Mouse (Mus musculus): Measurements from ENCODE around the gene Myo1b. TPM values are rescaled to one million over a fixed set of nuclear protein-coding genes. Genes with fewer than 3 reads are reported as not detected.

Myo1b gene
- total RNA-seq, 2 experiments from 2014 or later, result 62.5 to 74.8 TPM

DNA sequence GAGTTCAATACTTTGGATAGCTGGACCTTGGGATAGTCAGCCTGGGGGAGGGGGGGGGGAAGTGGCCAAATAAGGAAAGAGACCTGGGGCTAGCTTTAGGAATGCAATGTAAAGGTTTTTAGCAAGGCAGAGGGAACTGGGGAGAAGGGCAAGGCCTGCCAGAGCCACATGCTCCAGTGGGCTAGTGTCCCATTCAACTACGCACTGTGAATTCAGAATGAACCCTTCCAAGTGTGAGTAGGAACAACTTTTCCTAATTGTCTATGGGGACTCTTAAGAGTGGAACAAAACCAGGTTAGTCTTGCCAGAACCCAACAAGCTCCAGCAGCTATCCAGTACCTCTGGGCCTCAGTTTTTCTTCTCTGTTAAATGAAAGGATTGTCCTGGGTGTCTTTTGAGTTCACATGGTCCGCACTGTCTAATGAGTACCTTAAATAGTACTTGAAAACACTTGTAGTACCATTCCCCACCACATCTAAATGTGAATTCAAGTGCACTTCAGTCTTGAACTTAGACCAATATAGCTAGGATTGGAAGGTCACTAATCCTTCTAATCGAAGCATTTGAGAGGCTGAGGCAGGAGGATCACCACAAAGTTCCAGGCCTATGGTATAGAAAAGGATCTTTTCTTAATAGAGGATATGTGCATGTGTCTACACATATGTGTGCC is 172.0 kb downstream of the Myo1b start:
- intact Hi-C loops (cut with DNase I), result no loop called here

DNA sequence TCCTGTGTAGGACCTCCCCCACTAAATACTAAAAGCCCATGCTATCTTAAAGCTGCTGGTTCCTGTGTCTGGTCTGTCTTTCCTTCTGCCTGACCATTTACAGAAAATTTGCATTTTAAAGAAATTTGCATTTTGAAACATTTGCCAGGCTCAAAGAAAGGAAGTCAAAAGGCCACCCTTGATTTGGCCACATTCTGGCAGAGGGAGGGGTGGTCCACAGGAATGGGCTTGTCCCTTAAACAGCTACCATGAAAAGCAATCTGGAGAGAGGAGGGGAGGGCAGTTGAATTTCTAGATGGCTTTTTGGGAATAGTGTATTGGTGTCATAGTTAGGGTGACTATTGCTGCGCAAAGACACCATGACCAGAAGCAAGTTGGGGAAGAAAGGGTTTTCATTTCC is 173.3 kb downstream of the Myo1b start:
- intact Hi-C loops (cut with DNase I), result no loop called here
- no peak for DNase-seq

More for the DNA sequence above, 172.0 kb downstream of the Myo1b start:
- DNase-seq, result no peak

- intact Hi-C loops (cut with DNase I), result no loop called here
- no peak for DNase-seq
Measured at GRCm38 (mm10) chr1:51740626-51741231, 175.1 kb downstream of the Myo1b start.

- DNase-seq, result no peak
- intact Hi-C loops (cut with DNase I), result no loop called here
Measured at GRCm38 (mm10) chr1:51739252-51739852, 176.5 kb downstream of the Myo1b start.

DNA sequence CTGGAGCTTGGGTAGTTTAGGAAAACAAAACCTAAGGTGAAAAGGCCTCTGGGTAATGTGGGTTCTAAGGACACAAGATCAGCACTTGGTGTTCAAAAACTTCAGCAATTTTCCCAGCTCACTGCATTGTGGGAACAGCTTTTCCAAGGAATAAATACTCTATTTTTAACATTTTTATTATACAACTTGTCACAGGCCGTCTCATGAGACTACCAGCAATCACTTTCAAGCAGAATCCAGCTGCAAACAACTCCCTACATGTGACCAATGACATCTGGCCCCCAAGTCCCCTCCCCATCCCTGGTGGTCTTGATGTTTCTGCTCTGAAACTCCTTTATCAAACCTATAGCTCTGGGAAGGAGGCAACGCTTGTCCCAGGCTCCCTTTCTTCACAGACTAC is 179.0 kb downstream of the Myo1b start:
- intact Hi-C loops (cut with DNase I), result no loop called here
- DNase-seq, result peak; percentile 20 to 22

- no peak for DNase-seq
- intact Hi-C loops (cut with DNase I), result no loop called here
Measured at GRCm38 (mm10) chr1:51734721-51735120, 181.2 kb downstream of the Myo1b start.

GRCm38 (mm10) chr1:51729407-51729806 is 186.5 kb downstream of the Myo1b start:
- intact Hi-C loops (cut with DNase I), result no loop called here
- no peak for DNase-seq

DNA sequence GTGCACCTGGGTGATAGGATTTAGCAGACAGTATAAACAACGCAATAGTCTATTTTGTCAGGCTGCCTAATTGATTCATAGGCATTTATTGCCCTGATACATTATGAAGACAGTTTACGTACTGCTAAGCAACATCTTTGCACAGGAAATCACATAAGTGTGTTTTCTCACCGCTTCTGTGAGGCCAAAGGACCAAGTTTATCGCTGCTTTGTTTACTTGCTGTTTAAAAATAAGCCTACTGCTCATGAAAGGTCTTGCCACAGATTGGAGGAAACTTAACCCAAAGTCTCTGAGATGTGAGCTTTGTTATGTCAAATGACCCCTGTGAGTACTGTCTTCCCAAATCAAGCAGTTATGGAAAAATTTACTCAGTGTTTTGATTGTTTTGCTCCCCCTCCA is 187.1 kb downstream of the Myo1b start:
- DNase-seq, result no peak
- intact Hi-C loops (cut with DNase I), result no loop called here

- no peak for DNase-seq
- intact Hi-C loops (cut with DNase I), result no loop called here
Measured at GRCm38 (mm10) chr1:51719897-51720673, 195.8 kb downstream of the Myo1b start.

DNA sequence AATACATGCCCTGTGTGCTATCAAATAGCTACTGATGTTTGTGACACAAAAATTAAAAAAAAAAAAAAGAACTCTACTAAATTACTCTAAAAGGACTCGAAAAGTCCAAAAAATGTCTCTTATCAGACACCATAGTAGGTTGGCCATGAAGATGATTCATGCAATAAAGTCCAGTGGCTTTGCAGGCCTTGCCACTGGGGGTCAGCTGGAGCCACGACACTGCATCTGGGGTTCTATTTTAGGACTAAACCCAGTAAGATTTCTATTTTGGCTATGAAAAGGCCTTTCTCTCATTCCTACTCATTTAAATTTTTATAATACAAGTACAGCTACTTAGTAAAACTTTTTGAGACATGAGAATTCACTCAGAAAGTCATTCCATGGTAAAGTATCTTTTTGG is 205.0 kb downstream of the Myo1b start:
- intact Hi-C loops (cut with DNase I), result loop anchor here (1.0 kb wide), 1 partner anchor 7 kb away; no protein-coding TSS in a partner anchor

GRCm38 (mm10) chr1:51706106-51706505 is 209.8 kb downstream of the Myo1b start:
- no peak for DNase-seq
- intact Hi-C loops (cut with DNase I), result no loop called here

More for the DNA sequence above, 205.0 kb downstream of the Myo1b start:
- DNase-seq, result no peak

DNA sequence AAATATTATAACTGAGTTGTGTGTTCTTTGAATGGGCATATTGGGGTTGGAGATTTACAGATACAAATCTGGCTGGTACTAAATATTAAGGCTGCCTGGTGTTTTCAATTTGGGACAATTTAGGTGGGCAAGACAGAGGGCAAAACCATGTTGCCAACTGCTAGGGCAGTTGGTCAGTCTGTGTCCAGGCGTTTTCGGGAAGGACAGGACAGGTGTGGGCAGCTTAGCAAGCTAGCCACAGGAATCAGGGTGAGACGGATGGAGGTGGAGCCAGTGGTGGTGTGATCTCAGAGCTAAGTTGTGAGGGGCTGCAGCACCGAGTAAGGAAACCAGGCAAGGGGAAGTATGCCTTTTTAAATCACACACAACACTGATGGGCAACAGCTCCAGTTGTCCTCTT is 211.3 kb downstream of the Myo1b start:
- intact Hi-C loops (cut with DNase I), result no loop called here

More for the DNA sequence above, 211.3 kb downstream of the Myo1b start:
- DNase-seq, result no peak

Other genes starting within 250 kb of the Myo1b start
- under 1 TPM; 0.12 to 0.24 TPM for gene Stat4, start 71.1 kb upstream of the Myo1b start, total RNA-seq (2021)
- gene Stat1, start 203.4 kb upstream of the Myo1b start, total RNA-seq (2021), result 10 to 100 TPM; 20.2 to 26.4 TPM

Data from heart, postnatal 10 days (tissue).